Comparison of ENCODE assay signal across 8 mouse cellular contexts in the genomic region with DNA sequence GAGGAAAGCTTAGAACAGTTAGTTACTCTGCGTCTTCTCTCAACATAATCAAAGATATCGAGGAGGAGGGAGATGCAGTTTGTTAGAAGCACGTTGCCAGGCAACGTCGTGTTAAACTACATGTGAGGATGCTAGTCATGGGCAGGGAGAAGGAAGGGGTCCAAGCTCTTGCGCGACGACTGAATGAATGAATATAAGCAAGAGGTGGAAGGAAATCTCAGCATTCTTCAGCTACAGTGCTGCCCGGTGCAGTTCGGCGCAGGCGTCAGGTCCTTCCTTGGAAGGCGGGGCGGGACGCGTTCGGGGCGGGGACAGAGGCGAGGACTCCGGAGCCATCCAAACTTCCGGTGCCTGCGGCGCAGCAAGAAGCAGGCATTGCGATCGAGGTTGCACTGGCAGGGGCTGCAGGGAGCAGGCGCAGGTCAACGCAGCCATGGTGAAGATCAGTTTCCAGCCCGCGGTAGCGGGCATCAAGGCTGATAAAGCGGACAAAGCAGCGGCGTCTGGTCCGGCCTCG. TPM values are rescaled to one million over a fixed set of nuclear protein-coding genes. Genes with fewer than 3 reads are reported as not detected.
DNase-seq lines count a peak whose midpoint lies in the region; ATAC-seq and TF ChIP-seq lines count a peak whose summit lies in the region.

A gene (plus strand): TSS at position 51 of the 517 bp plus-strand sequence.

- TF ChIP-seq POLR2A in olfactory bulb, adult 2 months (IDR thresholded peaks at IDR 0.05; ENCODE audit: insufficient read depth, low read depth, low read length), result 0 out of 2 replicates have a peak, but pooled peaks have one; percentile 55

- H3K4me2 ChIP-seq in lung, embryonic 15.5 days, result peak within 1 kb of the TSS; percentile 78

- peak; percentile 36 for DNase-seq in MEL-GATA-1-ER (ENCODE audit: extremely low read depth, low read depth)
- peak; percentile 88 for DNase-seq in cerebellum, adult 9-10 months
- DNase-seq in layer of hippocampus, adult 8-10 months (ENCODE audit: low spot score in 2 of 2), result peak; percentile 85 to 86
- DNase-seq in thymus, postnatal 10 days (ENCODE audit: low spot score in 2 of 2), result peak; percentile 77 to 79

- no peaks in the 10 kb centered on the region for H3K9me3 ChIP-seq in lung, embryonic 15.5 days

- WGBS in lung, embryonic 15.5 days, result under 1% methylated on average over 35 of the region's 35 CpGs
- under 1% methylated on average over 35 of the region's 35 CpGs for WGBS in olfactory bulb, adult 2 months

- ATAC-seq in frontal cortex, adult (ENCODE audit: low TSS enrichment), result peak; percentile 56
- peak; percentile 65 to 72 for ATAC-seq in hematopoietic stem cell, adult 5-6 weeks (replicated peaks in 1 of 2; ENCODE audit: insufficient read depth in 1 of 2, low FRiP score in 2 of 2, low TSS enrichment in 1 of 2, low read depth in 1 of 2, poor library complexity in 2 of 2, severe bottlenecking in 2 of 2)
- ATAC-seq in lung, embryonic 15.5 days (ENCODE audit: borderline replicate concordance, extremely low read depth, low FRiP score, low TSS enrichment), result peak; percentile 83

- H3K36me3 ChIP-seq in lung, embryonic 15.5 days, result no peaks in the 10 kb centered on the region

- peaks cover 44% of the 10 kb centered on the region for H3K4me1 ChIP-seq in lung, embryonic 15.5 days
- peaks cover 25% of the 10 kb centered on the region for H3K4me1 ChIP-seq in olfactory bulb, adult 2 months (ENCODE audit: control insufficient read depth, insufficient read depth, low read length)

- no peaks in the 10 kb centered on the region for H3K27me3 ChIP-seq in lung, embryonic 15.5 days

- H3K4me3 ChIP-seq in lung, embryonic 15.5 days, result peak within 1 kb of the TSS; percentile 73
- peak within 1 kb of the TSS; percentile 64 for H3K4me3 ChIP-seq in olfactory bulb, adult 2 months (ENCODE audit: insufficient read depth, low read depth, low read length)

- no peak for TF ChIP-seq CTCF in olfactory bulb, adult 2 months (IDR thresholded peaks at IDR 0.05; ENCODE audit: insufficient read depth, low read depth, low read length)

- H3K9ac ChIP-seq in lung, embryonic 15.5 days, result peak within 1 kb of the TSS; percentile 62

- H3K27ac ChIP-seq in lung, embryonic 15.5 days, result peak within 1 kb of the TSS; percentile 81
- H3K27ac ChIP-seq in olfactory bulb, adult 2 months (ENCODE audit: insufficient read depth, low read depth, low read length), result peak within 1 kb of the TSS; percentile 76

RNA-seq across cellular contexts. Expression of the gene that starts here (rescaled TPM):
- total RNA-seq in hematopoietic stem cell, adult 5-6 weeks (2017), result 48.4 and 59.2 TPM in 2 replicates
- total RNA-seq in layer of hippocampus, adult 8-10 months (2022), result 100 to 1,000 TPM; 782 to 804 (median 787) TPM
- 208 and 219 TPM in 2 replicates for polyA plus RNA-seq in lung, embryonic 15.5 days (2015; fragmentation: Nextera tagmentation; extraction: Ambion mirVana)
- polyA plus RNA-seq in olfactory bulb, adult 2 months (2012; ENCODE audit: insufficient read depth, insufficient read length, low replicate concordance, missing spikeins), result not detected in 2 replicates

Comparison
In these comparisons a context has a peak if more than half of its experiments do, and no peak if none do; other contexts are left out.
1. Peak in every context shown above with its lines: DNase-seq, ATAC-seq, H3K4me3 ChIP-seq and H3K27ac ChIP-seq.
2. RNA of the gene that starts here (total RNA-seq): 782 to 804 TPM in layer of hippocampus, adult 8-10 months; 48.4 to 59.2 TPM in hematopoietic stem cell, adult 5-6 weeks; every median in the first group is over 10 times any median in the second.
3. DNase-seq: peak in every context shown above with its lines; median percentile 88 in cerebellum, adult 9-10 months; 86 in layer of hippocampus, adult 8-10 months; 78 in thymus, postnatal 10 days; 36 in MEL-GATA-1-ER.